Mouse (Mus musculus) CD8-positive naive resting alpha-beta T cell, adult 57 days (primary cell): ENCODE results near the gene 4933405L10Rik. TPM values are rescaled to one million over a fixed set of nuclear protein-coding genes. Genes with fewer than 3 reads are reported as not detected.

ENCODE experiments used
- total RNA-seq: library from RNA; stranded (reverse); gene quantifications from one replicate; pipeline ENCODE4 v1.2.4, GENCODE M21; 2023

The 4933405L10Rik gene
- not detected for total RNA-seq

DNA sequence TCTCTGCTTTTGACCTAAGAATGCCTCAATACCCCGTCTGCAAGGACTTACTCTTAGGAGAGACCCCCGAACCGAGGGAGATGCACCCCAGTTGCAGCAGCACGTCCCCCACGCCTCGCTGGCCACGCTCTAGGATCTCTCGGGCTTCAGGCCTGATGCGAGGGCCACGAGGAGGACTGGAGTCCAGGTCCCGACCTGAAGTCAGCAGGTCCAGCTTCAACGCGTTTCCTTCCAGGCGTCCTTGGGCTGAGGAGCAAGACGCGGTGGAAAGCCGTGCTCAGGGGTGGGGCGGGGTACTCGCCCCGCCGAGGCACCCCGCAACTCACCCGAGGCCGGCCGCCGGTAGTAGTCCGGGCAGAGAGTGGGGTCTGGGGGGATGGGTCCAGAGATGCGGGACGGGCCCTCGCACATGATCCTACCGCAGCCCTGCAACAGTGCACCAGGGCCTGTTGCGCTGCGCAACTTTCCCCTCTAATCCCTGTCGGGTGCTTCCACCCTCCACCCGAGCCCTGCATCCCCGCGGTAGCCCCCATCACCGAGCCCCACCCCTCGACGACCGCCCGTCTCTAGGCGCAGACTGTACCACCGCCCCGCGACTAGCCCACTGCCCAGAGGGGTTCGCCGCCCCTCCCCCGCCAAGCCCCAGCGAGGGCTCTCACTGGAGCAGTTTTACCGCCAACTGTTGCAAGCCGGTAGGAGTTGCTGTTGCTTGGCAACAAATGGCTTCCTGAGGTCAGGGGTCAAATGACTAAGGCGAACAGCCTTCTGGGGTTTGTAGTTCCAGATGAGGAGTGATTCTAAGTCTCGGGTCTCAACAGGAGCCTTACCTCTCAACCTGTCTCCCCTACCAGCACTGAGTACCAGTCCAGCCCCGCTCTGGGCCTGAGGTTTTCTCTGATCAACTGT lies at the start of gene 4933405L10Rik, which contains the start of gene Enkd1:
TSS of gene 4933405L10Rik (plus strand) at position 158 of the 906 bp plus-strand sequence.
TSS of gene Enkd1 (minus strand) at position 713 of the 906 bp plus-strand sequence.

DNA sequence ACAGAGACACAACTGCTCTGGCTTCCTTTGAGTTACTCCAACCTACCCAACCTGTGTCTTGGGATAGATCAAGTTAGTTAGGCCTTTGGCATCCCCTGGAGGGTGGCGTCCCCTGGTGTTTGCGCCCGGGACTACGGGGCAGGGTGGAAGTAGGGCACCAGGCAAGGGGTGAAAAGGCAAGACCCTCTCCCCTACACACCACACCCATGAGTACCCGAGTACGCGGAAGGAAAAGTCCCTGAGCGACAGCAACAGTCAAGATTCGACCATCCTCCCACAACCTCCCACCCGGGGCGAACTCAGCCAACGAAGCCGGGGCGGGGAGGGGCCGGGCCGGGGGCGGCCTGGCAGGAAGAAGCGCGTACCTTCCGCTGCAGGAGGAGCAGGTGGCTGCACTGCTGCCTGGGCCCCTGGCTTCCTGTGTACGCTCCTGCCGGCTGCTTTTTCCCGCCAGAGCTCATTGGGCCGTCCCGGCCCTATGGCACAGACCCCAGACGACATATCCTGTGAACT lies 21.6 kb upstream of the 4933405L10Rik start, which contains the start of gene Carmil2:
TSS of gene Carmil2 (plus strand) at position 479 of the 513 bp plus-strand sequence.

DNA sequence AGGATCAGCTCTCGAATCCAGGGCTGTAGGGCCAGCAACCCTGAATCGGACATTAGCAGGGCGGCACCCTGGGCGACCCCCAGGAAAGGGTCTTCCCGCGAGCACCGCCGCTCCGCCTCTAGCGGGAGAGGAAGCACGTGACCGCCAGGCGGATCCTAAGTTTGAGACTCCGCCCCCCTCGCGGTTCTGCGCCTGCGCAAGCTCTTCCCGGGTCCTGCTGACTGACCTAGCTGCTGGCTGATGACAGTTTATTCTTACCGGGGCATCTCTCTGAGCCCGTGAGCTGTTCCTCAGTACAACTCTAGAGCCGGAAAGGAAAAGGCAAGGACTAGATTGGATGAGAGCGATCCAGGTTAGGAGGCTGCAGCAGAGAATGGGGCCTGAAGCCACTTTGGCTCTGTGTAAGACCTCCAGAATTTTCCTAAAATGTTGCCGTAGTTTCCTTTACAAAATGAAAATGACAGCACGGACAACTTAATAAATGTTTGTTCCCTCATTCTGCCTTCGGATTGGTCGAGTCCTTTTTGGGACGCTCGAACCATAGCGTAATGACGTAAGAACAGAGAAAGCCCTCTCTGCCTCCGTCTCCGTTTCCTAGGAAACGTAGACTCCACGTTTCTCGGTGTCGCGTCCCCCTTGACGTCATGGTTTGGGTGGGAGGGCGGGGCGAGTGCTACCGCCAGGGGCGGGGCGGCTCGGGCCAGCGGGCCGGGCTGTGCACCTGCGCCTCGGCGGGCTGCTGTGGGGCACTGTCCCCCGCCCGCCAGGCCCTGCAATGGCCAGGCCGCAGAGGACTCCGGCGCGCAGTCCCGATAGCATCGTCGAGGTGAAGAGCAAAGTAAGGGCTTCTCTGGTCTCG lies 6.3 kb upstream of the 4933405L10Rik start, which contains the start of the genes Acd and Pard6a:
TSS of gene Acd (minus strand) at position 137 of the 859 bp plus-strand sequence.
TSS of gene Pard6a (plus strand) at position 183 of the 859 bp plus-strand sequence.

DNA sequence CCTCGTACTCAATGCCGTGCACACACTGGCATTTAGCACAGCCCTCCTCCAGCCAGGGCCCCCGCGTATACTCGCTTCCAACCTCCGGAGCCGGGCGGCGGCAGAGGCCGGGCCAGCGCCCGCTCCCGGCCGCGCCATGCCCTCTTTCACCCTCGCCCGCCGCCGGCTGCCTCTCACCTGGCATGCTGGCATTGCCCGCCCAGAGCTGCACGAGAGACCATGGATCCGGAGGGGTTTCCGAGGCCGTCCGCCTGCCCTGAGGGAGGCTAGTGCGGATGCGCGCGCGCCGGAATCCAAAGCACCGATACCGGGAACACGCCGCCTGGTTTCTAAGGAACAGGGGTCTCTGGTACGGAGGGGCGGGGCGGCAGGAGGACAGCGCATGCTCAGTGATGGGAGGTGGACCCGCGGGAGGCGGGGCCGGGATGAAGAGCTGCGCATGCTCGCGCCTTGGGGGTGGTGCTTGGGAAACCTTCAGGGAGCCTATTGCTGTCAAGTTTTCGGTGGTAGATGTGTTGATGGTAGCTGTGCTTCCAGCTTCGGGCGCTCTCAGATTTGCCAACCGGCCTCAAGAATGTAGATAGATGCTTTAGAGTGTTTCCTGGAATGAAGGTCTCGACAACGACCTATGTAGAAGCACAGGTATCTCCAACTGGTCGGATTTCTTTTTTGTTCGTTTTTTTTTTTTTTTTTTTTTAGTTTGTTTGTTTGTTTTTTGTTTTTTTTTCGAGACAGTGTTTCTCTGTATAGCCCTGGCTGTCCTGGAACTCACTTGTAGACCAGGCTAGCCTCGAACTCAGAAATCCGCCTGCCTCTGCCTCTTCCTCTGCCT lies 51.0 kb downstream of the 4933405L10Rik start, which contains the start of gene Gfod2:
TSS of gene Gfod2 (minus strand) at position 388 of the 832 bp plus-strand sequence.

Other genes starting within 250 kb of the 4933405L10Rik start
- gene Tppp3, start 236.1 kb upstream of the 4933405L10Rik start, total RNA-seq: 1.3 TPM
- gene Zdhhc1, start 210.8 kb upstream of the 4933405L10Rik start, total RNA-seq: 5.8 TPM
- gene Hsd11b2, start 188.9 kb upstream of the 4933405L10Rik start, total RNA-seq: not detected
- 51.3 TPM for gene Atp6v0d1, start 141.6 kb upstream of the 4933405L10Rik start, total RNA-seq
- 18.9 TPM for gene Ripor1, start 102.4 kb upstream of the 4933405L10Rik start, total RNA-seq
- 148 TPM for gene Ctcf, start 71.1 kb upstream of the 4933405L10Rik start, total RNA-seq
- not detected for gene Agrp, start 70.3 kb upstream of the 4933405L10Rik start, total RNA-seq
- 126 TPM for gene Carmil2, start 21.4 kb upstream of the 4933405L10Rik start, total RNA-seq
- 52.6 TPM for gene Acd, start 6.6 kb upstream of the 4933405L10Rik start, total RNA-seq
- gene Pard6a, start 6.5 kb upstream of the 4933405L10Rik start, total RNA-seq: 10.6 TPM
- 2.9 TPM for gene Enkd1, start 555 bp downstream of the 4933405L10Rik start, total RNA-seq
- 6.0 TPM for gene Gfod2, start 51.0 kb downstream of the 4933405L10Rik start, total RNA-seq
- 44.5 TPM for gene Ranbp10, start 119.7 kb downstream of the 4933405L10Rik start, total RNA-seq
- gene Tsnaxip1, start 120.1 kb downstream of the 4933405L10Rik start, total RNA-seq: 0.24 TPM
- 18.6 TPM for gene Cenpt, start 145.6 kb downstream of the 4933405L10Rik start, total RNA-seq
- gene Thap11, start 147.5 kb downstream of the 4933405L10Rik start, total RNA-seq: 18.5 TPM
- gene Nutf2, start 152.9 kb downstream of the 4933405L10Rik start, total RNA-seq: 18.0 TPM
- 87.4 TPM for gene Edc4, start 173.2 kb downstream of the 4933405L10Rik start, total RNA-seq
- not detected for gene Nrn1l, start 185.9 kb downstream of the 4933405L10Rik start, total RNA-seq
- 23.3 TPM for gene Pskh1, start 192.8 kb downstream of the 4933405L10Rik start, total RNA-seq
- gene Ctrl, start 226.2 kb downstream of the 4933405L10Rik start, total RNA-seq: 6.9 TPM
- 138 TPM for gene Psmb10, start 230.8 kb downstream of the 4933405L10Rik start, total RNA-seq
- not detected for gene Lcat, start 235.7 kb downstream of the 4933405L10Rik start, total RNA-seq